Mouse (Mus musculus): ENCODE measurements around the gene Olfr2.
A peak's percentile ranks its signal among the peaks of the same experiment; 100 is the strongest.

Gene Olfr2

GRCm38 (mm10) chr7:107005972-107006371 lies at the start of gene Olfr2:
TSS of gene Olfr2 (minus strand) at chr7:107006072.
- DNase-seq (ENCODE audit: low read depth, low spot score), result no peak

- DNase-seq (ENCODE audit: low read depth, low spot score), result no peak
These were observed 41.7 kb upstream of the Olfr2 start for GRCm38 (mm10) chr7:107047578-107047977.

DNA sequence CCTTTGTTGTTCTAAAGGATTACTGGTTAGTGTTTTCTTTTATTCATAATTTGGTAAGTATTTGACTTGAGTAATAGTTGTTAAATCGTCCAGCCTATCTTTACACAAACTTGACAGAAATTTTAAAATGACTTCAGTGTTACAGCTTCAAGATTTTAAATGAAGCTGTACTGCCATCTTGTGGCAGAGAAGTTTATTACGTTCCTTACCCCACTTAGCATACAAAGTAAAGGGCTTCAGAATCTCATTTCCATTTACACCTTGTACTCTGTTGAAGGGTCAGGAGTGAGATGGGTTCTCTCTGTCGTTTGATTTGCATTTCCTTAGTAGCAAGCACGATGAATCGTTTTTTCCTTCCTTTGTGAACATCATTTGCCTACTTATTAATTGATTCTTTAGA lies 40.0 kb upstream of the Olfr2 start:
- peak; percentile 59 for DNase-seq (ENCODE audit: low read depth, low spot score)

DNA sequence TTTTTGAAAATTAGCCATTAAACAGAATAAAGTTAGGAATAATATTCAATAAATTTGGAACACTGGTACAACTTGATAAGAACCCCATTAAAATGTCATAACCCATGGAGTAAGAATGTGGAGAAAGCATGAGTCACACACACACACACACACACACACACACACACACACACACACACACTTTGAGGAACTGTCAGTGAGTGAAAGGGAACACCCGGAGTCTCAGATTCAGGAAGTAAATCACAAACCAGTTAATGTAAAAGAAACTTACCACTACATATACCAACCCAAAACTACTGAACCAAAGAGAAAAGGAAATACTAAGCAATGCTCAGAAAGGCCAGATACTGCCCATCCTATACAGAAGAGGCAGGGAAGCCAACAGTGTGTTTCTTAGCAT lies 38.5 kb upstream of the Olfr2 start:
- DNase-seq (ENCODE audit: low read depth, low spot score), result no peak

- DNase-seq (ENCODE audit: low read depth, low spot score), result no peak
These were observed 37.3 kb upstream of the Olfr2 start for GRCm38 (mm10) chr7:107043136-107043535.

DNA sequence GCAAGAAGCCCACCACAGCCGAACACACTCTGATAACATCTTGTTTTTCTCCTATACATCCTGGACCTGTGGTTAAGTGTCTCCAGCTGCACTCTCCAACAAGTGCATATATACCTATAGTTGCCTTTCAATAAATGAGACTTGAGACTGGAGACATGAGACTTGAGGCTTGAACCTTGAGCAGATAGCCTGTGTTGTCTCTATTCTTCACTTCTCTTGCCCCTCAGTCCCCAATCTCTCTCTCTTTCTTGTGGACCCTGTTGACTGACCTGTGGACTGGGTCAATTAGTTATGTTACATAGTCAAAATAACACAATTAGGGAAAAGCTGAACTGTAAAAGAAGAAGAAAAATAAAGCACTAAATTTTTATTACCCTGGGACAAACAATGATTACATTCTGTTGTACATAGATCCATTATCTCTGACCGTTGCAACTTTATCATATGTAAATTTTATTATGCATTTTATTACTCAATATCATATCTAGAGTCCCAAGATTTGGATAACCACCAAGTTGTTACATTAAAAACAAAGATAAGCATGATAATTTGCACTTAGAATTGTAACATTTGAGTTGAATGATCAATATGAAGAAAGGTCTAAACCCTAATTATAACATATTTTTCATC lies 34.2 kb upstream of the Olfr2 start:
- no peak for DNase-seq (ENCODE audit: low read depth, low spot score)

DNA sequence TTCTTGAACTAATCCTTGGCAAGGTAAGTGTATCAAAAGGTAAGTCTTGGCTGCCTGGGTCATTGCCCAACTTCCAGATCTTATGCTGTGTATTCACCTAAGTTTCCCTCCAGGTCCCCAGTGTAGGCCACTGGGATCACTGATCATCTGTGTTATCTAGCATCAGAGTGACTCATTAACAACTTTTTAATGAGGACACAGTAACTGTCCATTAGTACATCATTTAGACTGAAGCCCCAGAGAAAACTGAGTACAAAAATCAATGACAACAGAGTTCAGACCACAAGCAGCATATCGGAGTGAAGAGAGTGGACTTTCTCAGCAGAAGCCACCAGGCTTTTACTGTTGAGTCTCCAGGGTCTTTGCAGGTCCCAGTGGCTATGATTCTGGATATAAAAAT lies 25.0 kb upstream of the Olfr2 start, which contains the start of gene Olfr713:
Gene Olfr713 (plus strand): TSS at position 301 of the 400 bp plus-strand sequence.
- no peak for DNase-seq (ENCODE audit: low read depth, low spot score)

- DNase-seq (ENCODE audit: low read depth, low spot score), result no peak
These were observed 1.7 kb downstream of the Olfr2 start for GRCm38 (mm10) chr7:107004169-107004568.

DNA sequence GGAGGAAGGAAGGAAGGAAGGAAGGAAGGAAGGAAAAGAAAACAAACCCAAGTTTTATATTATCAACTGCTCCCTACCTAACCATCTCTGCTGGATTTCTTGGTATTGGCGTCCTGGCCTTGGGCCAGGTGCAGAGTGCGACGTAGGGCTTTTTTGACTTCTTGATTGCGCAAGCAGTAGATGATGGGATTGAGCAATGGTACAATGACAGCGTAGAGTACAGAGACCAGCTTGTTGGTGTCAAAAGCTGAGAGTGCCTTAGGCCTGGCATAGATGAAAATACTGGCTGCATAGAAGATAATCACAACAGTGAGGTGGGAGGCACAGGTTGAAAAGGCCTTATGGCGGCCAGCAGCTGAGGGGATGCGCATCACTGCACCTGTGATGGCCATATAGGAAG lies 5.1 kb downstream of the Olfr2 start:
- no peak for DNase-seq (ENCODE audit: low read depth, low spot score)

GRCm38 (mm10) chr7:106985236-106985635 lies 20.6 kb downstream of the Olfr2 start:
- peak; percentile 13 for DNase-seq (ENCODE audit: low read depth, low spot score)

DNA sequence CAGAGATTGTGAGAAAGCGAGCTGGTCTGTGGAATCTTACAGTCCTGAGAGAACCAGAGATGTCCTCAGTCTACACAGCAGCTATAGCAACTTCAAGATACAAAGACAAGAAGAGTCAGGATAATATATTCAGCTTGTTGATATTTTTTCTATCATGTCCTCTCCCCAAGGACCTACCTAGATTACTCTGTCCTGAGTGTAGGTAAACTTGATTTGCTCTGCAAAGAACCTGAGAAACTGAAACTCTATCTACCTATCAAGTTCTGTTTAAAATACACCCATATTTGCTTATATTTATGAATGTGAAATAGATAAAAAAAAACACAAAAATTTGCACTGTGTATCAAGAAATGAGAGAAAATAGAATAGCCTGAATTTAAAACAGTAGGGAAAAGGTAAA lies 30.5 kb downstream of the Olfr2 start, which contains the start of gene Olfr711:
Gene Olfr711 (minus strand): TSS at position 101 of the 400 bp plus-strand sequence.
- no peak for DNase-seq (ENCODE audit: low read depth, low spot score)

GRCm38 (mm10) chr7:106967503-106967902 lies 38.4 kb downstream of the Olfr2 start:
- DNase-seq (ENCODE audit: low read depth, low spot score), result peak; percentile 41

GRCm38 (mm10) chr7:106963837-106964236 lies 42.0 kb downstream of the Olfr2 start, which contains the start of gene Olfr6:
TSS of gene Olfr6 (minus strand) at chr7:106963937.
- DNase-seq (ENCODE audit: low read depth, low spot score), result no peak

DNA sequence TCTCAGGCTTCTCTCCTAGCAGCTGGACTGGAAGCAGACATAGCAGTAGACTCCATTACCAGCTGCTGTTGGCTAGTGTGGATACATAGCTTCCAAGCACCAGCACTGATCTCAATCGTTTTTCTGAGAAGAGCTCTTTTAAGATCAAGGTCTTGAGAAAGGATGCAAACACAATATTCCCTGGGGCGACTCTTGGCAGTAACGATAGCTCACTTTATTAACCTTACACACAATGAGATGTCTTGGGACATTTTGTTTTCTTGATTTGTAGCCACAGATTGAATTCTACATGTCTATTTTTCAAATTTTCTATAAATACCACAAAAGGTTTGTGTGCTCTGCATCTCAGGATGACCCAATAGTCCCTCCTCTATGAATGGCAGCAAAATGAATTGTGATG lies 57.7 kb downstream of the Olfr2 start, which contains the start of gene Olfr710:
Gene Olfr710 (minus strand): TSS at position 101 of the 400 bp plus-strand sequence.
- DNase-seq (ENCODE audit: low read depth, low spot score), result no peak
